Mouse (Mus musculus) megakaryocyte, embryonic 14.5 days (primary cell): ENCODE measurements at regions not wholly inside any gene's neighbourhood (a gene's known extent, or its start where the extent isn't known, plus 50 kb on each side); places are given as distances from the start of the nearest gene placed in this dataset.

Experiments
- FLI1 ChIP-seq: IDR thresholded peaks from 2 replicates; pipeline ENCODE4 v1.6.1; 2012; ENCODE audit warnings: low read length, inconsistent platforms, mixed read lengths
- GATA1 ChIP-seq: IDR thresholded peaks from 3 replicates; pipeline ENCODE4 v1.6.1; 2012; ENCODE audit warnings: mixed read lengths, low read length, inconsistent platforms, borderline replicate concordance

DNA sequence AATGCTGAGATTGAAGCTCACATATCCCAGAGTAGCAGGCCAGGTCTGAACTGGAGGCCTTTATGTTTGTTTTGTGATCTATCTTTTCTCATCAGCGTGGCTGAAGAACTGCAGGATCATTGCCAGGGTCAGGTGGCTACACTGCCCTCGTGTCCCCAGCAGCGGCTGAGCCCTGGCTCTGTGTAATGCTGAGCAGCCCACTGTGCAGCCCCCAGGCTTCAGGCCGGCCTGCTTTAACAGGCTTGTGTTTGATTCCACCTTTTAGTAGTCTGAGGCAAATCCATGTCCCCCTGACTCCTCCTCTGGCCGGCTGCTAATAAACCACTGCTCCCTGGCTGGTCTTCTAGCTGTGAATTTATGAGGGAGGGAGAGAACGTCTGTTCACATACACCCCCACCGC, 72.6 kb upstream of the Lep start:
- TF ChIP-seq GATA1, result no peak
- no peak for TF ChIP-seq FLI1
